Mouse (Mus musculus) naive thymus-derived CD4-positive, alpha-beta T cell, adult 2 months (primary cell): Measurements from ENCODE around the gene Spesp1.

Source experiments
- DNase-seq: peaks from one replicate; pipeline ENCODE4 v3.0.0-alpha.2; 2011; ENCODE audit warnings: low read depth

Gene Spesp1

GRCm38 (mm10) chr9:62281991-62282390, at the start of gene Spesp1:
Gene Spesp1, minus strand, starts transcription at chr9:62282208.
- DNase-seq, result no peak

DNA sequence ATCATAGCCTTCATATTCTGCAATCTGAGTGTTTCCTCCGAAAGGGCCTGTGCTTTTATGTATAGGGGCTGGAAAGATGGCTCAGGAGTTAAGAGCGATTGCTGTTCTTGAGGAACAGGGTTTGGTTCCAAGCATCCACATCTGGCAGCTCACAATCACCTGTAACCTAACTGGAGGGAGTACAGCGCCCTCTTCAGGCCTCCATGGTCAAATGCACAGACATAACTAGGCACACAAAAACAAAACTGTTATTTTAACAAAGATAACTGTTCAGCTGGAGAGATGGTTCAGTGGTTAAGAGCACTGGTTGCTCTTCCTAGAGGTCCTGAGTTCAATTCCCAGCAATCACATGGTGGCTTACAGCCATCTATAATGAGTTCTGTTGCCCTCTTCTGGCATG, 44.0 kb upstream of the Spesp1 start:
- peak; percentile 35 for DNase-seq

- no peak for DNase-seq
Measured at GRCm38 (mm10) chr9:62323816-62324215, 41.8 kb upstream of the Spesp1 start.

- no peak for DNase-seq
Measured at GRCm38 (mm10) chr9:62318729-62319128, 36.7 kb upstream of the Spesp1 start.

DNA sequence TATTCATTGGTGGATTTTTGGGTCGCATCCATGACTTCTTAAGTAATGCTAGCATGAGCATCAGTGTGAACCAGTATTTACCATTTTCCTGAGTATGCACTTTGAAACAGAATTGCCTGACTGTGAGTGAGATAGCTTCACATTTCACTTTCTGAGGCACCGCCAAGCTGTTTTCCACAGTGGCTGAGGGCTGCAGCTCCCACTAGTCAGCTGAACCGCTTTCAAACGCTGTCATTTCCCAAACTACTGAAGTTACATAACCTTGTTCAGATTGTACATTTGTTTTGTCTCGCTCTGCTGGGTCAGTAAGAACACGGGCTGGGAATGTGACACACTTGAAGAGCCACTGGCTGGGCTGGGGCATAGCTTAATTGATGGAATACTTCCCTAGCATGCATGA, 33.5 kb upstream of the Spesp1 start:
- no peak for DNase-seq

DNA sequence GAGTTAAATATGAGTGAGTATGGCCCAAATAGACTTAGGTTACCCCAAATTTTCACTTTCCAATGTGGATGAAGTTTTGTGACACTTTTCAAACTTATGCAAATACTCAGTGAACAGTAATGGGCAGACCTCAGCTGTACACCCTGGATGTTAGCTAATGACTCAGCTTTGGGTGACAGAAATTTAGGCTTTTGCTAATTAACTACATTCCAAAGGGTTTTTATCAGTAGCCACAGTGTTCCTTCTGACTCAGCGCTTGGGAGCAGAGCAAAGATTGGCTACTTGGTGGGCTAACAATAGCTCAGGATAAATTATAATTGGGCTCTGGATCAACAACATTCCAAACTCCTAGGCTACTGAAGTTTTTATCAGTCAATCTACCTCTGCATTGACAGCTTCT, 14.9 kb upstream of the Spesp1 start:
- no peak for DNase-seq

DNA sequence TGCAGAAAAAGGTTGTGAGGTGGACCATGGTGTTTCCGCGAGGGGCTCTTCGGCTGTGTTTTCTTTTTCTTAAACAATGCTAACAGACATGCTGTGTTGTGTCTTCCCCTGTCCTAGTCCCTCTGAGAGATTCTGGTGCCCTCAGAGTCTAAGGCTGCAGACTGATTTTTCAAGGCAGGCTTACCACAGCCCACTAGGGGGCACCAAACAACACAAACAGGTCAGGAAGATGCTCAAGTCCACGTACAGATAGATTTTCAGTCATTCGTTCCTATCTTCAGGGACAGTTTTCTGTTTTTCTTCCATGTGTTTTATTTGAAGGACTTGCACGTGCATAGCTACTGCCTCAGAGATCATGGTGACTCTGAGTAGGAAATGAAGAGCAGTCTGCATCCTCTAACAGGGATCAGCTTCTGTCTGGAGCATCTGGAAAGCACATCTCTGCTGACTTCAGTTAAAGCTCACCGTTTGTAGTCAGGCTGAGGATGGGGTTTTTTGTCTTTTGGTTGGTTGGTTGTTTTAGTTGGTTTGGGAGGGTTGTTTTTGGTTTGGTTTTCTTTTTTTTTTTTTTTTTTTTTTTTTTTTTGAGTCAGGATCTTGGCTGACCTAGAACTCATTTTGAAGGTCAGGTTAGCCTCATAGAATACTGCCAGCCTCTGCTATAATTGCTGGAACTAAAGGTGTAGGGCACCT, 13.1 kb upstream of the Spesp1 start:
- peak; percentile 91 for DNase-seq

DNA sequence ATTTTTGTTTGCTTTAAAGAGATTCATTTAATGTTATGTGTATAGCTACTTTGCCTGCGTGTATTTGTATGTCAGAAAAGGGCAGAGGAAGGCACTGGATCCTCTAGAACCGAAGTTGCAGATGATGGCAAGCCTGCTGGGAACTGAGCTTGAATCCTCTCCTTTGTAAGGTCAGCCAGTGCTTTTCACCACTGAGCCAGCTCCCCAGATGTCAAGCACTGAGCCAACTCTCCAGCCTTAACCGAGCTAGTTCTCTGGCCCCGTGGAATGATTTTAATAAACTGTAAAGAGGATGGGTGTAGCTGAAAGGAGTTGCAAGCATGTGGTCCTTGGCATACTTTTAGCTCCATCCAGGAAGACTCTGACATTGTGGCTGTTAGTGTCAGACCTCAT, 5.6 kb upstream of the Spesp1 start:
- DNase-seq, result no peak

GRCm38 (mm10) chr9:62286967-62287632, 5.1 kb upstream of the Spesp1 start:
- DNase-seq, result peak; percentile 88

DNA sequence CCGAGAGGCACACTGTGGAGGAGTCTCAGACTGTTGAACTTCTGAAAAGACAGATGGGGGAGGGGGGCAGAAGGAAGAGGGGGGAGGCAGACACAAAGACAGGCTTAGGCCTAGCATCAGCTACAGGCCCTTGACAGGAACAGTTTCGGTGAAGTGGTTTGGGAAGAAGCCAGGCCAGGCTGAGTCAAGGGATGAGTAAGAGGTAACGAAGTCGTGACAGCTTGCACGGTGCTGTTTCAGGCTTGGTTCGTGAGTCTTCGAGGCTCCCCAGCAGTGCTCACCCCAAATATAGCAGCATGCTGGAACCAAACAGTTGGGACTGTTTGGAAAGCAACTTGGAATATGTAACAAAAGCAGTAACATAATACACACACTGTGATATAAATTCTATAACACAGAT, 2.3 kb upstream of the Spesp1 start:
- DNase-seq, result no peak

- DNase-seq, result no peak
Measured at GRCm38 (mm10) chr9:62276899-62277298, 5.1 kb downstream of the Spesp1 start.

DNA sequence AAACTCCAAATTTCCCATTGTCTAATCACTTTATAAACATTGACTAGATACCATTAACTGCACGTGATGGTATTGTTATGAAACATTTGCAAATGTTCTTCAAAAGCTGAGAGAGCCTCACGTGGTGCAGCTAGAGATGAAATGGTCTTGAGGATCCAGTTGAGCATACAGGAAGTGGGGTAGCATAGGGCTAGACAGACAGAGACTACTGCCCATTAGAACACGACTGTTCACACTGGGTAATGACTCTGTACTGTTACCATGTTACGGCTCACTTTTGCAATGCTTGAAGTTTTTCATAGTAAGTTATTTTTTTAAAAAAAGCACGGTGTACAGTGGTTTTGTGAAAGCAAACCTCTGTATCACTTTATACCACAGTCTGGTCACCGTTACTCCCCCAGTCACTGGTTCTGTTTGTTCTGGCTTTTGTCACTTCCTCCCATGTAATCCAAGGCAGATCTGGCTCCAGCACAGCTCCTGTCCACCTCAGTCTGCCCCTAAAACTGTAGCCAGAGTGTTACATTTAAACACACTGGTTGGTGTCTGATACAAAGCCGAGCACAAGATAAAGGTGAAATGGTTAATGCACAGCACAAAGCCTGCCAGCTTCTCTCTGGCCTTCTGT, 11.1 kb downstream of the Spesp1 start:
- DNase-seq, result peak; percentile 48

DNA sequence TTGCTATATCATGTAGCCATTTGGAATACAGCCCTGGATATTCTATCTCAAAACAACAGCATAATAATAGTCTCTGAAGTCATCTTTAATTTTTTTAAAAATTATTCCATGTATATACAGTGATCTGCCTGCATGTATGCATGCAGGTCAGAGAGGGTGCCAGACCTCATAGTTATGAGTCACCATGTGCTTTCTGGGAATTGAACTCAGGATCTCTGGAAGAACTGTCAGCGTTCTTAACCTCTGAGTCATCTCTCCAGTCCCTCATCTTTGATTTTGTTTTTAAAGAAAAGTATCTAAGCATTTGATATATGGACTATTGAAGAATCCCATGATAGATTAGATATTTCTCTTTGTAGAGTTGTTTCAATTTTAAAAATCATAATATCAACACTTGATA, 12.8 kb downstream of the Spesp1 start:
- DNase-seq, result no peak

GRCm38 (mm10) chr9:62265278-62265677, 16.7 kb downstream of the Spesp1 start:
- peak; percentile 38 for DNase-seq

DNA sequence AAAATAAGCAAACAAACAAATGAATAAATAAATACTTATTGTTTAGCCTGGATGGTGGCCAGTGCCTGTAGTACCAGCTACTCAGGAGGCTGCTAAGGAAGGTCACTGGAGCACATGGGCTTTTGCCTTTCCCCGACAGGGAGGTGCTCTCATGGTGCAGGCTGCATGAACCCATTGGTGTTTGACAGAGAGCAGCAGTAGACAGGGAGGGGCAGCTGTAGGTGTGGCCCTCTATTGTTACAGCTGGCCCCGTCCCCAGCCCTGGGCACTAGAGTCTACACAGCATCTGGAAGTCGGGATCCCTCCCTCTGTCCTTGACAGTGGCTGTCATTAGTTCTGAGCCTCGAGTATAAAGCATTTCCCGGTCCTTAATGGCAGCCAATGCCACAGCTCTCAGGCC, 18.4 kb downstream of the Spesp1 start:
- no peak for DNase-seq

- peak; percentile 50 for DNase-seq
Measured at GRCm38 (mm10) chr9:62261406-62261805, 20.6 kb downstream of the Spesp1 start.

GRCm38 (mm10) chr9:62261006-62261405, 21.0 kb downstream of the Spesp1 start:
- DNase-seq, result peak; percentile 72

DNA sequence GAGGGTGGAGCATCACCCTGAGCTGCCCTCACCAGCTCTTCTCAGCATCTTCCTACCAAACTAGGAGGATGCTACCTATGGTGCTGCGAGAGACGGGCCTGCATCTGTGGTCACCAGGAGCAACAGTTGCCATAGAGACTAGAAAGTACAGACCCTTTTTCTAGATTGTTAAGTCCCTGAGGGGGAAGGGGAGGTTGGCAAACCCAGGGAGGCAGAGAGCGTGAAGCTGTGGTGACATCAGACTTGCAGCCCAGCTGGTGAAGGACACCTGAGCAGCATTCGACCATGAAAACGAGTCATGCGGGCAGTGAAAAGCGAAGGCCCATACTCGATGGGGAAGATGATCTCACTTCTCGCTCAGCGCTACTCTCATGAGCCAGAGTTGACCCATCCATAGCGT, 24.0 kb downstream of the Spesp1 start:
- DNase-seq, result no peak

- peak; percentile 66 for DNase-seq
Measured at GRCm38 (mm10) chr9:62255896-62256576, 26.0 kb downstream of the Spesp1 start.

DNA sequence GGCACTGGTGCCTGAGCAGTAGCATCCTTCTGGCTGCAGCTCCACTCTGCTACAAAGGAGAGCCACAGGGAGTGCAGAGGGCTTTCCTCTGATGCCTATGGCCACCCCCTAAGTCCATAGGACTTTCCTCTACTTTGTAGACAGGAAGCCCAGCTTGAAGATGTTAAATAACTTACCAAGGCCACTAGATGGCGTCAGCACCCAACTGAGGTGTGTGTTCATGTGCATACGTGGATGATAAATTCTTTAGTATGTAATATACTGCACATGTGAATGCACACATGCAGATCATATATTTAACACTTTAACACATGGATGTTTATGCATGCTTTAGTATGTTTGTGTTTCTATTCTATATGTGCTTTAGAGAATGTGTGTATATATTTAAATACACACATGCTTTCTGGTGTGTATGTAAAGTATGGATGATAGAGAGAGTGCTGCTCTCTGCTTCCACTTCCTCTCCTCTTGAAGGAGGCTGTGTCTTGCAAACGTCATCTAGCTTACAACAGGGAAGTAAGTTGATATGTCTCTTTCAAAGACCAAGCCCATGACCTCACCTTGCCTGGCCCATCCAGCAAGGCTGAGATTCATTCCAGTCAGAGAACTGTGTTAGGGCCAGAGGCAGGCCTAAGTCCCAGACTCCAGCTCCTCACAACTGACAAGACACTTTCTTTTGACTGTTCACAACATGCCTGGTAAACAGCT, 28.1 kb downstream of the Spesp1 start:
- peak; percentile 86 for DNase-seq

- DNase-seq, result no peak
Measured at GRCm38 (mm10) chr9:62250296-62250695, 31.7 kb downstream of the Spesp1 start.

DNA sequence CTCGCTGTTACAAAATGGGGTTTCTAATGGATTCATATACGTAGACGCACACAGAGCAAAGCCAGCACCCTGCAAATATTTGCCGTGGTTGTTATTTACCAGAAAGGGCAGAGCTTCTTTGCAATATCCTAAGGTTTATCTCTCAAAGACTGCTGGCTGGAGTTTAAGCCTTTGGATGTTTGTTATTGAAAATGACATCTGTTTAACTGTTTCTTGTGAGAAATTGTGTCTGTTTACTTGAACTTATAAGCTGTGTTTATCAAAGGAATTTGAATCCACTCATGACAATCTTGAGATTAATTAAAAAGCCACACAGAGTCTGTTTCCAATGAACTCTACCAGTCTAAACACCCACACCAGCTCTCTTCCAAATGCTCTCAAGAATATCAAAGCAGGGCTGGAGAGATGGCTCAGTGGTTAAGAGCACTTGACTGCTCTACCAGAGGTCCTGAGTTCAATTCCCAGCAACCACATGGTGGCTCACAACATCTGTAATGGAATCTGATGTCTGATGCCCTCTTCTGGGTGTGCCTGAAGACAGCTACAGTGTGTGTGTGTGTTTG, 35.5 kb downstream of the Spesp1 start:
- DNase-seq, result no peak
